Mouse (Mus musculus) CD4-positive, CD25-positive, alpha-beta regulatory T cell, adult 9 weeks (primary cell): ENCODE data around the gene Dapk3. TPM values are rescaled to one million over a fixed set of nuclear protein-coding genes. Genes with fewer than 3 reads are reported as not detected.

Experiments used
- polyA plus RNA-seq: library from polyadenylated mRNA; unstranded; fragments of 100-300 nt; shearing (Covaris generic); gene quantifications from one replicate; pipeline ENCODE4 v1.2.1, GENCODE M21; 2017

The Dapk3 gene
- 12.1 TPM for polyA plus RNA-seq

DNA sequence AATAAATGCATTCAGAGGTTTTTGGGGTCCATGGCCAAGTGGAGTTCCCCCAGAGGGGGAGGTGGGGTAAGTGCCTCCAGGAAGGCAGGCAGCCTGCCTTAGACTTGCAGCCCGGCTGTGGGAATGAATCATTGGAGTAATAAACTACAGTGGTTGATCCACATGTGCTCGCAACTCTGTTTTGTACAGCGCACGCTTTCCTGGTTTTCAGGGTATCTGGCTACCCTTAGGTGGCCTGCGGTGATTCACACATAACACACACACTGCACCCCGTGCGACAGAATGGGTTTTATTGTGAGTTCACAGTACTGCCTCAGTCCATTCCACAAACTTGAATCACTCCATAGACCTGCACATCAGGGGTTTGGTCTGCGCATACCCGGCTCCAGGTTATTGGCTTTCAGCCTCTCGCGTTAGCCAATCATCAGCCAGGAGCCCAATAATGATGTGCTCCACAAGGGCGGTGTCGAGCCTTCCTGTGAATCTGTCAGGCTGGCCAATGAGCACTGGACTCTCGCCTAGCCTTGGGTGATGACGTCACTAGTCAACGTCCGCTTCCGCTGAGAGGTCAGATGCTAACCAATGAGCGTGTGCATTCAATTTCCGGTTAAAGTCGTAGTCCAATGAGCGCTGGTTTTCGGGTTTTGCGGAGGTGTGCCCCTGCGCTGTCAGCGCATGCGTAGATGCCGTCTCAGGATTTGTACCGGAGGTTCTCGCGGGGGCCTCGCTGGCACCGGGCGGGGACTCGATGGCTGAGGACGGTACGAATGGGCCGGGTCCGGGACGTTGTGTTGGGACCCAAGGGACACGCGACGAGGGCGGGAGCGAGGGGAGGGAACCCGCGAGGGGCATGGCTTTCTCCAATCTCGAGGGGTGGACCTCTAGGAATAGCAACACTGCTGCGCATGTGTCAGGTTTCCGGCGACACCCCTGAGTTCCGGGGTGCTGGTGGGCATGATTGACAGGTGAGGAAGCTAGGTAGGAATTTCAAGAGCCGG lies at the start of gene Dapk3:
TSS of gene Dapk3 (plus strand) at position 670 of the 998 bp plus-strand sequence.

GRCm38 (mm10) chr10:81134966-81135681 lies 47.7 kb upstream of the Dapk3 start, which contains the start of gene Zbtb7a:
TSS of gene Zbtb7a (plus strand) at chr10:81135220.

DNA sequence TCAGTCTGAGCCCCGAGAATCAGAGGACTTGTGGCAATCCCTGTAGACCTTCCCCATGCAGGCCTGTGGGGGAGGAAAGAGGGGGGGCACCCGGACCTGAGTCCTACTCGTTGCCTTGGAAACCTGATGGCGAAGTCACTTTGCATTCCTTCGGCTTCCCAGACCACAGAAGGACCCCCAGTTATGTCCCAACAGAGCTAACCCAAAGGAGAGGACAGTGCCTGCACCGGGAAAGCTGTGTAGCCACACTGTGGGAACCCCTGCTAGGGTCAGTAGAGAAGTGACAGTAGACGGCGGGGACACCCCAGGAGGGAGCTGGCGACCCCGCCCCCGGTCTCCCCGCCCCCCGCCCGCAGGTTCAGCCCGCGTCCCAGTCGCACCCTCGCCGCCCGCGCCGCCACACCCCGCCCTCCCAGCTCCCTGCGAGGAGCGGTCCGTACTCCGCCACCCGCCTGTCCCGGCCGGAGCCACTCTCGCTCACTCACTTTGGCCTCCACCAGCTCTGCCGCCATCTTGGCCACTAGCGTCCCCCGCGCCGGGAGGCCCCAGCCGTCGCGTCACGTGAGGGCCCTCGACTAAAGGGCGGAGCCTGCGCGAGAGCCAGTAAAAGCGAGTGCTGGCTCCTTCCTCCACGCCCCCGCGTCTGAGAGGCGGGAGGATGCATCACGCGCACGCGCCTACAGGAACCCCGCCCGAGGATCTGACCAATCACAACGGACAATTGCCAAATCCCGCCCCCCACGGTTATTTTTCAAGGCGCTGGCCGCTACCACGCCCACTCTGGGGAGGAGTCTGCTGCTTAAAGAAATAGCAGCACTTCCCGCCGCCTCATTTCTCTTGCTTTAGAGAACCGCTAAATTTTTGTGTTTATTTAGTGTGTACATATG lies 15.4 kb upstream of the Dapk3 start, which contains the start of gene Pias4:
TSS of gene Pias4 (minus strand) at position 724 of the 887 bp plus-strand sequence.

GRCm38 (mm10) chr10:81176466-81177271 lies 6.1 kb upstream of the Dapk3 start, which contains the start of gene Eef2:
TSS of gene Eef2 (plus strand) at chr10:81176631.

GRCm38 (mm10) chr10:81183805-81184204 lies 1.0 kb downstream of the Dapk3 start, which contains the start of gene 4930442H23Rik:
TSS of gene 4930442H23Rik (minus strand) at chr10:81183849.

DNA sequence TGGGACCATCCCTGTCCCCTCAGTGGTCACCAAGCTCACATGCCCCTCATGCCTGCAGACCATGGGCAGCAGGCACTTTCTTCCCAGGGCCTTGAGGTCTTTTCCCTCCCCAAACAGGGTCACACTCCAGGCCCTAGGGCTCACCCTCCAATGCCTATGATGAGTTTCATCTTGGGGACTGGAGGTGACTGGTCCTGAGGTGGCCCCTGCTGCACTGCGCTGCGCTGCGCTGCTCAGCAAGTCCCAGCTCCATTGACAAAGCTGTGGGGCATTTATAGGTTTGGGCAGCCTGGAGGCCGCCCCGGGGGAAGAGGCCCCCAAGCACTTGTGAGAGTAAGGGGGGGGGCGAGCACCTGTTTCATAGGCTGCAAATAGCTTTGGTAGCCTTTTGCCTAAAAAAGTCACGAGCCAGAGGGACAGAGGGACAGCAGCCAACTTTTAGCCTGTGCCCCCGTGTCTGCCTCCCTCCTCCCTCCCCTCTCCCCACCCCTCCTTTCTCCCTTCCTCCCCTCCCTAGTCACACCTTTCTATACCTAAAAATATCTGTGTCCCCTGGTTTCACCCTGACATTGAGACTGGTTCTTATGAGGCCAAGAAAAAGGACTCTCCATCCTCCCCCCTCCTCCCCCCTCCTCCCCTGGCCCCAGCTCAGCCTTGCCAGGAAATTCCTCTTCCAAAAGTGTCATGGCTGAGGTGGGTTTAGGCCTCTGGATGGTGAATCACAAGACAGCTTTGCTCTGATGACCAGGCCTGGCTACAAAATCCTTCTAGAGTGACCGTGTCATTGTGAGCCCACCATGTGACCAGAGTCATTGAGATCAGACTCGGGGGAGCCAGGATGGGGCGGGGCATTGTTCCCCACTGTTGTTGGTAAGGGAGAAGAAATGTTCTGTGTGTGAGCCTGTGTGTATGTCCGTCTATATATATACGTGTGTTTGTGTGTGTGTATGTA lies 19.3 kb downstream of the Dapk3 start, which contains the start of gene Nmrk2:
TSS of gene Nmrk2 (minus strand) at position 245 of the 952 bp plus-strand sequence.

DNA sequence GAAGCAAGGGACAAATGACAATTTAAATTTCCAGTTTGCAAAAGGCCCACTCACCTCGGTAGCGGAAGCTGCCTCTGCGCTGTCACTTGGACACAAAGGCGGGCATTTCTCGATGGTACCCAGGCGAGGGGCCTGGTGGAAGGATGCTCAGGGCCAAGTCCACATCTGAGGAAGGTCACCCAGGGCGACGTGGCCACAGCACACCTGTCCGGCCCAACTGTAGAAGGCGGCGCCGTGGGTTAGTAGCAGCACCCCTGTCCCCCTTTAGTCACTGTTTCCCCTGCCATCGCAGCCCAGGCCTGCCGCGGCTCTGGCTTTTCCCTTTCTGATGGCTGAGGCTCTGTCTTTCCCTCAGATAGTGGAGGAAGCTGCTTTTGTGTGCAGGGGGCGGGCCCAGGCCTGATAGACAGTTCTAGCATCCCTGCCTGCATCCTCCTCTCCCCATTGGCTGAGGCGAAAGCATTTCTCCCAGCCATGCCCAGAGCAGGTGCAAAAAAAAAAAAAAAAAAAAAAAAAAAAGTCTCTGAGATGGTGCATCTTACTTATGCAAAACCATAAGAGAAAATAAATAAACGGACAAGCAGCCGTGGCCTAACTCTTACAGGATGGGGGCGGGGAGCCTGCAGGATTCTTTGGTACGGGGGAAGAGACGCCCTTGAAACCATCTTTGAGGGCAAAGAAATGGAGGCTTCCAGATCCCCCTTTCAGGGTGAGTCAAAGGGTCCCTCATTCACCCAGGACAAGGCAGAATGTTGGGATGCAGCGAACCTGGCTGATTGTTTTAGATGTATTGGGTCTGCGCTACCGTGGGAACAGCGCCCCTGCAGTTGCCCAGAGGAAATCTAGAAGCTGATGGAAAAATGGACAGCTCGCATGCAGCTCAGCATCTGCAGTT lies 47.9 kb downstream of the Dapk3 start, which contains the start of gene Atcay:
TSS of gene Atcay (minus strand) at position 396 of the 895 bp plus-strand sequence.

DNA sequence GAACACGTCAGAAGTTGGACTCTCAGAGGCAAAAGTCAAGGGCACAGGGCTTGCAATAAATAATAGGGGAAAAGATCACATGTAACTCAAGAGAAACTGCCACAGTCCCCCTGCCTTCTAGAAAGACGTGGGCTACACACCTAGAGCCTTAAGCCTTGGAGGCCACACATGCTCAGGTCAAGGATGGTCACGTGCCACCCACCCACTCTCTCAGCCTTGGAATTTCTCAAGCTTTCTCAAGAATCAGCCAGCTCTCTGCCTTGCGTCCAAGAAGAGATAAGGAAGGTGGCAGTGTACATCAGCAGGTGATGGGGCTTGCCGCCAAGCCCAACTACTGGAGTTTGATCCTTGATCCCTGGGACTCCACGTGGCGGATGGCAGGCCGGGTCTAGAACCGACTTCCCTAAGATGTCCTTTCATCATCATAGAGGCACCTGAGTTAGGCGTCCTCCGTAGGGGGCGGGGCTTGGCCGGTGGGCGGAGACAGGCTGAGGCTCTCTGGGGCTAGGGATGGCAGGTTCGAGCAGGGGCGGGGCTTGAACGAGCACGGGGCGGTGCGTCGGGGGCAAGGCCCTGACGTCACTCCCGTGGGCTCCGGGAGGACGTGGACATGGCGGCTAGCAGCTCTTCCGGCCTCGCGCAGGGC lies 49.9 kb downstream of the Dapk3 start, which contains the start of gene Zfr2:
TSS of gene Zfr2 (plus strand) at position 576 of the 646 bp plus-strand sequence.

Other genes with a start within 250 kb of the Dapk3 start
- gene Gng7, start 168.1 kb upstream of the Dapk3 start, polyA plus RNA-seq = 0.14 TPM
- gene Diras1, start 157.3 kb upstream of the Dapk3 start, polyA plus RNA-seq = not detected
- 11.8 TPM for gene Slc39a3, start 145.6 kb upstream of the Dapk3 start, polyA plus RNA-seq
- 113 TPM for gene Sgta, start 122.8 kb upstream of the Dapk3 start, polyA plus RNA-seq
- gene Thop1, start 113.0 kb upstream of the Dapk3 start, polyA plus RNA-seq = 8.0 TPM
- gene Creb3l3, start 84.1 kb upstream of the Dapk3 start, polyA plus RNA-seq = 0.25 TPM
- 31.9 TPM for gene Map2k2, start 77.1 kb upstream of the Dapk3 start, polyA plus RNA-seq
- gene Zbtb7a, start 47.8 kb upstream of the Dapk3 start, polyA plus RNA-seq = 18.9 TPM
- 32.1 TPM for gene Pias4, start 15.1 kb upstream of the Dapk3 start, polyA plus RNA-seq
- gene Eef2, start 6.4 kb upstream of the Dapk3 start, polyA plus RNA-seq = 984 TPM
- not detected for gene 4930442H23Rik, start 844 bp downstream of the Dapk3 start, polyA plus RNA-seq
- gene Nmrk2, start 19.0 kb downstream of the Dapk3 start, polyA plus RNA-seq = 0.37 TPM
- 9.0 TPM for gene Atcay, start 47.8 kb downstream of the Dapk3 start, polyA plus RNA-seq
- 3.7 TPM for gene Zfr2, start 50.1 kb downstream of the Dapk3 start, polyA plus RNA-seq
- gene Matk, start 69.9 kb downstream of the Dapk3 start, polyA plus RNA-seq = 134 TPM
- gene Mrpl54, start 83.9 kb downstream of the Dapk3 start, polyA plus RNA-seq = 139 TPM
- gene Apba3, start 84.0 kb downstream of the Dapk3 start, polyA plus RNA-seq = 38.6 TPM
- 8.3 TPM for gene Tjp3, start 108.6 kb downstream of the Dapk3 start, polyA plus RNA-seq
- 32.1 TPM for gene Pip5k1c, start 110.0 kb downstream of the Dapk3 start, polyA plus RNA-seq
- 16.6 TPM for gene Cactin, start 138.1 kb downstream of the Dapk3 start, polyA plus RNA-seq
- gene Tbxa2r, start 145.7 kb downstream of the Dapk3 start, polyA plus RNA-seq = 41.7 TPM
- not detected for gene Gipc3, start 160.3 kb downstream of the Dapk3 start, polyA plus RNA-seq
- gene Hmg20b, start 167.5 kb downstream of the Dapk3 start, polyA plus RNA-seq = 28.8 TPM
- gene Mfsd12, start 174.5 kb downstream of the Dapk3 start, polyA plus RNA-seq = 1.5 TPM
- 0.82 TPM for gene 4930404N11Rik, start 182.8 kb downstream of the Dapk3 start, polyA plus RNA-seq
- 16.3 TPM for gene Fzr1, start 195.5 kb downstream of the Dapk3 start, polyA plus RNA-seq
- 32.9 TPM for gene Dohh, start 201.4 kb downstream of the Dapk3 start, polyA plus RNA-seq
- 3.4 TPM for gene Gm48551, start 201.5 kb downstream of the Dapk3 start, polyA plus RNA-seq
- 0.91 TPM for gene Gm48552, start 206.0 kb downstream of the Dapk3 start, polyA plus RNA-seq
- gene Smim24, start 210.0 kb downstream of the Dapk3 start, polyA plus RNA-seq = 8.7 TPM